Mouse (Mus musculus) heart, embryonic 16.5 days (tissue): ENCODE results near the gene Edc3. TPM values are rescaled to one million over a fixed set of nuclear protein-coding genes. Genes with fewer than 3 reads are reported as not detected.

Source experiments
- ATAC-seq: fragments of 200-750 bp; cut with Nextera tagmentation; replicated peaks from 2 replicates; pipeline ENCODE4 v1.8.0; 2017; ENCODE audit warnings: moderate number of reproducible peaks; ENCODE audit not compliant: insufficient read depth, low FRiP score; ENCODE audit errors: extremely low read depth
- H3K27ac ChIP-seq: fragments of 300-500 bp; sonication (generic); 2 replicates; pipeline ENCODE4 v1.5.1; 2014; ENCODE audit warnings: mild to moderate bottlenecking, low read length, control low read depth, moderate library complexity
- H3K27me3 ChIP-seq: fragments of 300-500 bp; sonication (generic); 2 replicates; pipeline ENCODE4 v1.6.1; 2014; ENCODE audit warnings: low read length, mixed read lengths; ENCODE audit not compliant: control insufficient read depth, insufficient read depth
- H3K36me3 ChIP-seq: fragments of 300-500 bp; sonication (generic); 2 replicates; pipeline ENCODE4 v1.6.1; 2014; ENCODE audit not compliant: control insufficient read depth, insufficient read depth
- H3K4me1 ChIP-seq: fragments of 300-500 bp; sonication (generic); 2 replicates; pipeline ENCODE4 v1.6.1; 2014; ENCODE audit warnings: low read length, mixed read lengths; ENCODE audit not compliant: control insufficient read depth, insufficient read depth
- H3K4me2 ChIP-seq: fragments of 300-500 bp; sonication (generic); 2 replicates; pipeline ENCODE4 v1.6.1; 2014; ENCODE audit warnings: low read depth, mild to moderate bottlenecking, control low read depth, low read length
- H3K4me3 ChIP-seq: fragments of 300-500 bp; sonication (generic); 2 replicates; pipeline ENCODE4 v1.5.1; 2014; ENCODE audit warnings: mild to moderate bottlenecking, control low read depth, low read length
- H3K9ac ChIP-seq: fragments of 300-500 bp; sonication (generic); 2 replicates; pipeline ENCODE4 v1.6.1; 2014; ENCODE audit warnings: low read length, control low read depth
- H3K9me3 ChIP-seq: fragments of 300-500 bp; sonication (generic); replicated peaks from 2 replicates; pipeline ENCODE4 v1.6.1; 2016; ENCODE audit warnings: low read length; ENCODE audit not compliant: control insufficient read depth
- WGBS: fragments of 180-500 bp; shearing (Covaris S2); extraction: QIAGEN DNeasy Blood & Tissue Kit; methylation state at CpG from one replicate; pipeline ENCODE4 v1.1.7; 2014; 5-methylcytosine and 5-hydroxymethylcytosine counted together
- polyA plus RNA-seq: library from polyadenylated mRNA; unstranded; fragments of >200 nt; fragmentation: Nextera tagmentation; extraction: Ambion mirVana; gene quantifications from 2 replicates; pipeline ENCODE4 v1.2.1, GENCODE M21; 2015

Edc3 gene
- polyA plus RNA-seq, 1 experiment from 2014 or later, result 18.2 TPM

- no peaks in the 10 kb centered on the region for H3K27me3 ChIP-seq
- no peaks in the 10 kb centered on the region for H3K4me1 ChIP-seq
- no peak overlapping the region for H3K4me2 ChIP-seq
- no peaks in the 10 kb centered on the region for H3K36me3 ChIP-seq
- H3K9me3 ChIP-seq, result peaks cover 2% of the 10 kb centered on the region; the same call in 1 of the 2 replicates
- WGBS, result 50% methylated on average over 1 of the region's 1 CpGs
- no peak overlapping the region for H3K9ac ChIP-seq
- no peak for ATAC-seq
- no peak overlapping the region for H3K27ac ChIP-seq
- no peak overlapping the region for H3K4me3 ChIP-seq
Measured at GRCm38 (mm10) chr9:57668277-57668676, 40.1 kb upstream of the Edc3 start.

- H3K27me3 ChIP-seq, result no peaks in the 10 kb centered on the region
- H3K9ac ChIP-seq, result no peak overlapping the region
- no peaks in the 10 kb centered on the region for H3K9me3 ChIP-seq
- no peaks in the 10 kb centered on the region for H3K4me1 ChIP-seq
- H3K4me3 ChIP-seq, result no peak overlapping the region
- H3K36me3 ChIP-seq, result no peaks in the 10 kb centered on the region
- H3K27ac ChIP-seq, result no peak overlapping the region
- 76% methylated on average over 3 of the region's 3 CpGs for WGBS
- ATAC-seq, result no peak
- H3K4me2 ChIP-seq, result no peak overlapping the region
Measured at GRCm38 (mm10) chr9:57669566-57669965, 38.8 kb upstream of the Edc3 start.

GRCm38 (mm10) chr9:57671037-57671436, 37.3 kb upstream of the Edc3 start:
- Histone ChIP-seq H3K9me3 (no peaks in the 10 kb centered on the region), H3K9ac (no peak overlapping the region), H3K36me3 (no peaks in the 10 kb centered on the region), H3K4me2 (no peak overlapping the region), H3K4me3 (no peak overlapping the region), H3K27me3 (no peaks in the 10 kb centered on the region), H3K27ac (no peak overlapping the region), H3K4me1 (no peaks in the 10 kb centered on the region)
- ATAC-seq, result no peak
- WGBS, result 85% methylated on average over 4 of the region's 4 CpGs

GRCm38 (mm10) chr9:57671500-57671899, 36.8 kb upstream of the Edc3 start:
- no peak overlapping the region for H3K4me2 ChIP-seq
- H3K27ac ChIP-seq, result no peak overlapping the region
- H3K36me3 ChIP-seq, result no peaks in the 10 kb centered on the region
- no peaks in the 10 kb centered on the region for H3K4me1 ChIP-seq
- no peak overlapping the region for H3K9ac ChIP-seq
- H3K9me3 ChIP-seq, result no peaks in the 10 kb centered on the region
- WGBS, result 82% methylated on average over 5 of the region's 5 CpGs
- H3K4me3 ChIP-seq, result no peak overlapping the region
- H3K27me3 ChIP-seq, result no peaks in the 10 kb centered on the region
- no peak for ATAC-seq

GRCm38 (mm10) chr9:57681411-57681810, 26.9 kb upstream of the Edc3 start:
- WGBS, result 74% methylated on average over 10 of the region's 10 CpGs
- H3K4me3 ChIP-seq, result no peak overlapping the region

GRCm38 (mm10) chr9:57683520-57683919, 24.8 kb upstream of the Edc3 start, which contains the start of gene Cyp1a2:
Gene Cyp1a2 (minus strand): TSS chr9:57683703.
- Histone ChIP-seq H3K36me3 (no peaks in the 10 kb centered on the region), H3K4me2 (no peak within 1 kb of the TSS), H3K27me3 (no peaks in the 10 kb centered on the region), H3K4me1 (no peaks in the 10 kb centered on the region), H3K27ac (no peak within 1 kb of the TSS), H3K4me3 (no peak within 1 kb of the TSS), H3K9me3 (no peaks in the 10 kb centered on the region), H3K9ac (no peak within 1 kb of the TSS)
- 69% methylated on average over 5 of the region's 5 CpGs for WGBS
- ATAC-seq, result no peak

More at GRCm38 (mm10) chr9:57681411-57681810, 26.9 kb upstream of the Edc3 start:
- Histone ChIP-seq H3K4me2 (no peak overlapping the region), H3K36me3 (no peaks in the 10 kb centered on the region), H3K27me3 (no peaks in the 10 kb centered on the region), H3K27ac (no peak overlapping the region), H3K9me3 (no peaks in the 10 kb centered on the region), H3K4me1 (no peaks in the 10 kb centered on the region), H3K9ac (no peak overlapping the region)
- no peak for ATAC-seq

GRCm38 (mm10) chr9:57686011-57686410, 22.3 kb upstream of the Edc3 start:
- Histone ChIP-seq H3K4me3 (no peak overlapping the region), H3K36me3 (no peaks in the 10 kb centered on the region), H3K27ac (no peak overlapping the region), H3K9ac (no peak overlapping the region), H3K4me1 (no peaks in the 10 kb centered on the region), H3K27me3 (no peaks in the 10 kb centered on the region), H3K4me2 (no peak overlapping the region), H3K9me3 (no peaks in the 10 kb centered on the region)
- no peak for ATAC-seq
- WGBS, result 78% methylated on average over 5 of the region's 5 CpGs

- Histone ChIP-seq H3K4me1 (no peaks in the 10 kb centered on the region), H3K9me3 (no peaks in the 10 kb centered on the region), H3K4me3 (no peak within 1 kb of the TSS), H3K9ac (no peak within 1 kb of the TSS), H3K27ac (no peak within 1 kb of the TSS), H3K36me3 (no peaks in the 10 kb centered on the region), H3K27me3 (no peaks in the 10 kb centered on the region), H3K4me2 (no peak within 1 kb of the TSS)
- 76% methylated on average over 2 of the region's 2 CpGs for WGBS
- no peak for ATAC-seq
Measured at GRCm38 (mm10) chr9:57687751-57688150, 20.6 kb upstream of the Edc3 start, which contains the start of gene Cyp1a1. Gene Cyp1a1 (plus strand): TSS chr9:57687928.

GRCm38 (mm10) chr9:57688158-57688557, 20.2 kb upstream of the Edc3 start:
- no peak for ATAC-seq
- Histone ChIP-seq H3K27ac (no peak overlapping the region), H3K9me3 (no peaks in the 10 kb centered on the region), H3K36me3 (no peaks in the 10 kb centered on the region), H3K9ac (no peak overlapping the region), H3K4me3 (no peak overlapping the region), H3K4me2 (no peak overlapping the region), H3K27me3 (no peaks in the 10 kb centered on the region), H3K4me1 (no peaks in the 10 kb centered on the region)
- 48% methylated on average over 2 of the region's 2 CpGs for WGBS
